Mouse (Mus musculus) liver, embryonic 12.5 days (tissue): ENCODE data around the gene Unk. TPM values are rescaled to one million over a fixed set of nuclear protein-coding genes. Genes with fewer than 3 reads are reported as not detected.

Experiments used
- ATAC-seq: fragments of 200-750 bp; cut with Nextera tagmentation; 2 replicates; pipeline ENCODE4 v1.8.0; 2017; ENCODE audit warnings: moderate number of reproducible peaks, mild to moderate bottlenecking, moderate library complexity
- H3K27ac ChIP-seq: fragments of 300-500 bp; sonication (generic); 2 replicates; pipeline ENCODE4 v1.5.1; 2016; ENCODE audit warnings: mild to moderate bottlenecking
- H3K27me3 ChIP-seq: fragments of 300-500 bp; sonication (generic); replicated peaks from 2 replicates; pipeline ENCODE4 v1.6.1; 2016; ENCODE audit warnings: mild to moderate bottlenecking, moderate library complexity
- H3K36me3 ChIP-seq: fragments of 300-500 bp; sonication (generic); 2 replicates; pipeline ENCODE4 v1.6.1; 2016; ENCODE audit warnings: mild to moderate bottlenecking, moderate library complexity
- H3K4me1 ChIP-seq: fragments of 300-500 bp; sonication (generic); 2 replicates; pipeline ENCODE4 v1.6.1; 2016
- H3K4me2 ChIP-seq: fragments of 300-500 bp; sonication (generic); 2 replicates; pipeline ENCODE4 v1.6.1; 2016; ENCODE audit warnings: mild to moderate bottlenecking, moderate library complexity
- H3K4me3 ChIP-seq: fragments of 300-500 bp; sonication (generic); 2 replicates; pipeline ENCODE4 v1.5.1; 2016; ENCODE audit warnings: mild to moderate bottlenecking, moderate library complexity
- H3K9ac ChIP-seq: fragments of 300-500 bp; sonication (generic); 2 replicates; pipeline ENCODE4 v1.6.1; 2016; ENCODE audit warnings: mild to moderate bottlenecking, moderate library complexity
- H3K9me3 ChIP-seq: fragments of 300-500 bp; sonication (generic); replicated peaks from 2 replicates; pipeline ENCODE4 v1.6.1; 2016; ENCODE audit warnings: mild to moderate bottlenecking, moderate library complexity
- WGBS: fragments of 180-500 bp; shearing (Covaris S2); methylation state at CpG from one replicate; pipeline ENCODE4 v1.1.7; 2016; ENCODE audit not compliant: insufficient replicate concordance; 5-methylcytosine and 5-hydroxymethylcytosine counted together
- polyA plus RNA-seq: library from polyadenylated mRNA; unstranded; fragments of >200 nt; fragmentation: Nextera tagmentation; extraction: Ambion mirVana; gene quantifications from 2 replicates; pipeline ENCODE4 v1.2.1, GENCODE M21; 2016

Unk gene
- polyA plus RNA-seq, 1 experiment from 2014 or later, result 18.7 TPM

- WGBS, result 87% methylated on average over 9 of the region's 9 CpGs
- H3K4me2 ChIP-seq, result no peak overlapping the region
- no peaks in the 10 kb centered on the region for H3K9me3 ChIP-seq
- H3K4me1 ChIP-seq, result peaks cover 17% of the 10 kb centered on the region
- ATAC-seq, result no peak
- no peak overlapping the region for H3K9ac ChIP-seq
- peaks cover 78% of the 10 kb centered on the region for H3K36me3 ChIP-seq
- no peaks in the 10 kb centered on the region for H3K27me3 ChIP-seq
- no peak overlapping the region for H3K4me3 ChIP-seq
- H3K27ac ChIP-seq, result no peak overlapping the region
Observed at GRCm38 (mm10) chr11:116037826-116038225, 7.7 kb downstream of the Unk start.

- Histone ChIP-seq H3K4me1 (peaks cover 9% of the 10 kb centered on the region; the same call in 1 of the 2 replicates), H3K27ac (no peak overlapping the region), H3K4me2 (no peak overlapping the region), H3K9ac (no peak overlapping the region), H3K9me3 (no peaks in the 10 kb centered on the region), H3K27me3 (no peaks in the 10 kb centered on the region), H3K36me3 (peaks cover 65% of the 10 kb centered on the region), H3K4me3 (no peak overlapping the region)
- no peak for ATAC-seq
- WGBS, result 80% methylated on average over 6 of the region's 6 CpGs
Observed at GRCm38 (mm10) chr11:116040593-116040992, 10.5 kb downstream of the Unk start.

DNA sequence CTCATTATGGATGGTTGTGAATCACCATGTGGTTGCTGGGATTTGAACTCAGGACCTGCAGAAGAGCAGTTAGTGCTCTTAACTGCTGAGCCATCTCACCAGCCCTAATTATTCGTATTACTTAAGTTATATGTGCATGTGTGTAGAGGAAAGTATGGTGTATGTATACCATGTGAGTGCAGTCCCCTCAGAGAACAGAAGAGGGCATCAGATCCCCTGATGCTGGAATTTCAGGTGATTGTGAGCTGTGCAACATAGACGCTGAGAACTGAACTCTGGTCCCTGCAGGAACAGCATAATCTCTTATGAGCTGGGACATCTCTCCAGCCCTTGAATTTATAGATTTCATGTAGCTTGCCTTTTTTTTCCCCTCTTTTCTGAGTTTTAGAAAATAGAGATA is 11.7 kb downstream of the Unk start:
- 94% methylated on average over 2 of the region's 2 CpGs for WGBS
- Histone ChIP-seq H3K27me3 (no peaks in the 10 kb centered on the region), H3K4me1 (peaks cover 9% of the 10 kb centered on the region; the same call in 1 of the 2 replicates), H3K36me3 (peaks cover 69% of the 10 kb centered on the region), H3K4me3 (no peak overlapping the region), H3K27ac (no peak overlapping the region), H3K9me3 (no peaks in the 10 kb centered on the region), H3K9ac (no peak overlapping the region), H3K4me2 (no peak overlapping the region)
- no peak for ATAC-seq

- peak overlapping the region; percentile 18; the same call in 1 of the 2 replicates for H3K27ac ChIP-seq
Observed at GRCm38 (mm10) chr11:116042372-116043138, 12.4 kb downstream of the Unk start.

GRCm38 (mm10) chr11:116043286-116043685 is 13.2 kb downstream of the Unk start:
- no peak overlapping the region for H3K27ac ChIP-seq
- no peak overlapping the region for H3K9ac ChIP-seq
- H3K4me3 ChIP-seq, result no peak overlapping the region
- no peaks in the 10 kb centered on the region for H3K9me3 ChIP-seq
- no peak for ATAC-seq
- H3K4me2 ChIP-seq, result no peak overlapping the region
- H3K27me3 ChIP-seq, result no peaks in the 10 kb centered on the region
- peaks cover 9% of the 10 kb centered on the region; the same call in 1 of the 2 replicates for H3K4me1 ChIP-seq
- 90% methylated on average over 1 of the region's 1 CpGs for WGBS
- H3K36me3 ChIP-seq, result peaks cover 79% of the 10 kb centered on the region

More at GRCm38 (mm10) chr11:116042372-116043138, 12.4 kb downstream of the Unk start:
- H3K9me3 ChIP-seq, result no peaks in the 10 kb centered on the region
- H3K9ac ChIP-seq, result no peak overlapping the region
- H3K36me3 ChIP-seq, result peaks cover 77% of the 10 kb centered on the region
- H3K27me3 ChIP-seq, result no peaks in the 10 kb centered on the region
- no peak for ATAC-seq
- peaks cover 9% of the 10 kb centered on the region; the same call in 1 of the 2 replicates for H3K4me1 ChIP-seq
- H3K4me2 ChIP-seq, result no peak overlapping the region
- H3K4me3 ChIP-seq, result no peak overlapping the region
- 62% methylated on average over 5 of the region's 5 CpGs for WGBS

DNA sequence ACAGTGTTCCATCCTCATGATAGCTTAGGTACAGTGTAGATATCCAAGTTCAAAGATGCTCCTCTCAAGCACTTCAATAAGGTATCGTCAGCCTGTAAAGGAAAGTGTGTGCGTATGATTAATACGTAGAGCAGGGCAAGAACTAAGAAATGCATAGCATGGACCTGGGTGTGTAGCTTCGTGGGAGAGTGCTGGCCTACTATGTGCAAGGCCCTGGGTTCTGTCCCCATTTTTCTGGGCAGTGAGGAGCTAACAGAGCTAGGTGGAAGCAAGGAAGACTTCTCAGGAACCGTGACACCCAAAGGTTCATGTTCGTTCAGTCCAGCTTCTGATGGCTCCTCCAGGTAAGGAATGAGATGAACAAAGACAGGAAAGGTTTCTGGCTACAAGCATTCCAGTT is 15.1 kb downstream of the Unk start:
- Histone ChIP-seq H3K4me3 (no peak overlapping the region), H3K27ac (no peak overlapping the region), H3K36me3 (peaks cover 79% of the 10 kb centered on the region), H3K9ac (no peak overlapping the region), H3K27me3 (no peaks in the 10 kb centered on the region), H3K9me3 (no peaks in the 10 kb centered on the region), H3K4me2 (no peak overlapping the region), H3K4me1 (peaks cover 9% of the 10 kb centered on the region; the same call in 1 of the 2 replicates)
- no peak for ATAC-seq
- WGBS, result 87% methylated on average over 6 of the region's 6 CpGs

GRCm38 (mm10) chr11:116049610-116050009 is 19.5 kb downstream of the Unk start:
- H3K4me1 ChIP-seq, result peaks cover 17% of the 10 kb centered on the region
- H3K4me3 ChIP-seq, result no peak overlapping the region
- no peak for ATAC-seq
- 74% methylated on average over 2 of the region's 2 CpGs for WGBS
- H3K9me3 ChIP-seq, result no peaks in the 10 kb centered on the region
- H3K27me3 ChIP-seq, result no peaks in the 10 kb centered on the region
- no peak overlapping the region for H3K9ac ChIP-seq
- peaks cover 97% of the 10 kb centered on the region for H3K36me3 ChIP-seq
- no peak overlapping the region for H3K27ac ChIP-seq
- H3K4me2 ChIP-seq, result no peak overlapping the region

DNA sequence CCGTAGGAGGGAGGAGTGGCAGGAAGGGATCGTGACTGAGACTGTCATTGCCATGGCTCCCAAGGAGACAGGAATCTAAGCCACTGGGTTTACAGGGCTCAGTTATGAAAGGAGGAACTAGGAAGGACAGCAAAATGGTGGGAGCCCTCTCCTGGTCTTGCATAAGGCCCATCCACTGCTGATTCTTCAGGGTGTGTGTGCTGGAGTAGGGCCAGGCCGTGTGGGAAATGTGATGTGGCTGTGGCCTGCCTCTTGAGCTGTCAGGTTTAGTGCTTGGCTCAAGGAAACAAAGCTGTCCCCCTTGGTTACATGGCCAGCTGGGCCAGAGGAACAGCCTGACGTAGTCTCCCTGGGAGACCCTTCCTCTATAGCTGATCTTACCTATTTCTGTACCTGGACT is 20.1 kb downstream of the Unk start:
- Histone ChIP-seq H3K36me3 (peaks cover 97% of the 10 kb centered on the region), H3K9ac (no peak overlapping the region), H3K9me3 (no peaks in the 10 kb centered on the region), H3K4me3 (no peak overlapping the region), H3K4me1 (peaks cover 22% of the 10 kb centered on the region), H3K27ac (no peak overlapping the region), H3K4me2 (no peak overlapping the region), H3K27me3 (no peaks in the 10 kb centered on the region)
- ATAC-seq, result no peak
- WGBS, result 85% methylated on average over 4 of the region's 4 CpGs

- no peaks in the 10 kb centered on the region for H3K27me3 ChIP-seq
- ATAC-seq, result peak; percentile 48
- 74% methylated on average over 9 of the region's 9 CpGs for WGBS
- peaks cover 99% of the 10 kb centered on the region for H3K36me3 ChIP-seq
- no peak overlapping the region for H3K4me2 ChIP-seq
- H3K27ac ChIP-seq, result peak overlapping the region; percentile 10
- peaks cover 57% of the 10 kb centered on the region for H3K4me1 ChIP-seq
- H3K9me3 ChIP-seq, result no peaks in the 10 kb centered on the region
- H3K4me3 ChIP-seq, result no peak overlapping the region
- peak overlapping the region; percentile 12 for H3K9ac ChIP-seq
Observed at GRCm38 (mm10) chr11:116053510-116054229, 23.5 kb downstream of the Unk start.

DNA sequence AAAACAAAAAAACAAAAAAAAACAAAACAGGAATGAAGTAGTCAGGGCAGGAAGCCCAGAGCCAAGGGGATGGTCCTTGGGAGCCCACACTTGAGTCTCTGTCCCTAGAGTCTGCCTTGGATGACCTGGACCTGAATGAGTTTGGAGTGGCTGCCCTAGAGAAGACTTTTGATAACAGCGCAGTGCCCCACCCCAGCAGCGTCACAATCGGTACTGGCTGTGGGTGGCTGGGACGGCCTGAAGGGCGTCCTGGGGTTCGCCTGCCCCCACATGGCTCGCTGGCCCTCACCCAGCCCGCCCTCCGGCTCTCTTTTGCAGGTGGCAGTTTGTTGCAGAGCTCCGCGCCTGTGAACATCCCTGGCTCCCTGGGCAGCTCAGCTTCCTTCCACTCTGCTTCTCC is 25.8 kb downstream of the Unk start:
- 66% methylated on average over 11 of the region's 11 CpGs for WGBS
- Histone ChIP-seq H3K27ac (peak overlapping the region; percentile 78; the same call in 1 of the 2 replicates), H3K4me3 (no peak overlapping the region), H3K9ac (no peak overlapping the region), H3K4me2 (no peak overlapping the region), H3K9me3 (no peaks in the 10 kb centered on the region), H3K27me3 (no peaks in the 10 kb centered on the region), H3K36me3 (peaks cover 99% of the 10 kb centered on the region), H3K4me1 (peaks cover 60% of the 10 kb centered on the region)
- no peak for ATAC-seq

DNA sequence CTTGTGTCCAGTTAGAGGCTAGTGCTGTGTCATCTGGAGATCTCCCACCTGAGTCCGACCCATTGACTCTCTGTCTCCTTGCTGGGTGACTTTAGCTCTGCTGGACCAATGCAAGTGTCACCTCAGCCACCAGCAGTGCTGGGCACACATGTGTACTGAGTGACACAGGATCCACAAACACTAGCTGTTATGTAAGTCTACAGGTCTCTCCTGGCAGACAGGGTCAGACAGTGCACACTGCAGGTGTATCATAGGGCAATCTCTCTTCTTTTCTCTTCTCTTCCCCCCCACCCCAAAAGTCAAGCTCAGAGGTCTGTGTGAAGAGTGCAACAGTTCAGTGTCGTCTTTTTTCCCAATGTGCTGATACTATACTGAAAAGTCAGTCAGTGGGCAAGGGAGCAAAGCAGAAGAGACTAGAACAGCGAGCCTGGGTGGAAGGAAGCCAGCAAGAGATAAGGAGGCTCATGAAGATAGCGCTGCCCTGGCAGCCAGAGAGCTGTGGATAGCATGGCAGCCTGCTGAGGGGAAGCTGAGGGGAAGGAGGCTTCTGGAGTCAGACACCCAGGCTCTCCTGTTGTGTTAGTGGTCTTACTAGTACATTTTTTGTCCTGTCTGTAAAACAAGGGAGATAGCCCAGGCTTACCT is 27.2 kb downstream of the Unk start:
- H3K36me3 ChIP-seq, result peaks cover 99% of the 10 kb centered on the region
- peak overlapping the region; percentile 39 for H3K4me2 ChIP-seq
- H3K27me3 ChIP-seq, result no peaks in the 10 kb centered on the region
- no peaks in the 10 kb centered on the region for H3K9me3 ChIP-seq
- H3K4me1 ChIP-seq, result peaks cover 60% of the 10 kb centered on the region
- H3K4me3 ChIP-seq, result no peak overlapping the region
- peak overlapping the region; percentile 54 for H3K9ac ChIP-seq
- H3K27ac ChIP-seq, result peak overlapping the region; percentile 78
- WGBS, result 20% methylated on average over 4 of the region's 4 CpGs
- peak; percentile 78 for ATAC-seq
